Mouse (Mus musculus): ENCODE data around the gene AA986860. TPM values are rescaled to one million over a fixed set of nuclear protein-coding genes. Genes with fewer than 3 reads are reported as not detected.
A peak's percentile ranks its signal among the peaks of the same experiment; 100 is the strongest.

AA986860 gene
- polyA plus RNA-seq, 1 experiment, result 25.6 TPM

GRCm38 (mm10) chr1:130767066-130767465, 35.3 kb downstream of the AA986860 start:
- Histone ChIP-seq H3K4me1 (ENCODE audit: control insufficient read depth, insufficient read depth, low read length) (peaks cover 6% of the 10 kb centered on the region), H3K4me3 (replicated peaks; ENCODE audit: extremely low read depth, low read depth, low read length) (no peak overlapping the region)
- TF ChIP-seq CTCF (IDR thresholded peaks at IDR 0.05; ENCODE audit: insufficient read depth, low read length) (no peak), POLR2A (IDR thresholded peaks at IDR 0.05; ENCODE audit: borderline replicate concordance, extremely low read depth, low read depth, low read length) (no peak)
- WGBS, result 52% methylated on average over 5 of the region's 5 CpGs
- DNase-seq, result no peak

GRCm38 (mm10) chr1:130769925-130770324, 38.1 kb downstream of the AA986860 start:
- no peak for TF ChIP-seq CTCF (IDR thresholded peaks at IDR 0.05; ENCODE audit: insufficient read depth, low read length)
- TF ChIP-seq POLR2A (IDR thresholded peaks at IDR 0.05; ENCODE audit: borderline replicate concordance, extremely low read depth, low read depth, low read length), result no peak
- no peak overlapping the region for H3K4me3 ChIP-seq (replicated peaks; ENCODE audit: extremely low read depth, low read depth, low read length)
- 60% methylated on average over 2 of the region's 2 CpGs for WGBS
- H3K4me1 ChIP-seq (ENCODE audit: control insufficient read depth, insufficient read depth, low read length), result no peaks in the 10 kb centered on the region; the same call in none of the 2 replicates
- DNase-seq, result peak; percentile 34

- no peak overlapping the region for H3K4me3 ChIP-seq (replicated peaks; ENCODE audit: extremely low read depth, low read depth, low read length)
- TF ChIP-seq POLR2A (IDR thresholded peaks at IDR 0.05; ENCODE audit: borderline replicate concordance, extremely low read depth, low read depth, low read length), result no peak
- no peak for TF ChIP-seq CTCF (IDR thresholded peaks at IDR 0.05; ENCODE audit: insufficient read depth, low read length)
- no peaks in the 10 kb centered on the region; the same call in none of the 2 replicates for H3K4me1 ChIP-seq (ENCODE audit: control insufficient read depth, insufficient read depth, low read length)
- 47% methylated on average over 4 of the region's 4 CpGs for WGBS
- peak; percentile 71 for DNase-seq
These were observed 38.7 kb downstream of the AA986860 start for GRCm38 (mm10) chr1:130770487-130770886.

DNA sequence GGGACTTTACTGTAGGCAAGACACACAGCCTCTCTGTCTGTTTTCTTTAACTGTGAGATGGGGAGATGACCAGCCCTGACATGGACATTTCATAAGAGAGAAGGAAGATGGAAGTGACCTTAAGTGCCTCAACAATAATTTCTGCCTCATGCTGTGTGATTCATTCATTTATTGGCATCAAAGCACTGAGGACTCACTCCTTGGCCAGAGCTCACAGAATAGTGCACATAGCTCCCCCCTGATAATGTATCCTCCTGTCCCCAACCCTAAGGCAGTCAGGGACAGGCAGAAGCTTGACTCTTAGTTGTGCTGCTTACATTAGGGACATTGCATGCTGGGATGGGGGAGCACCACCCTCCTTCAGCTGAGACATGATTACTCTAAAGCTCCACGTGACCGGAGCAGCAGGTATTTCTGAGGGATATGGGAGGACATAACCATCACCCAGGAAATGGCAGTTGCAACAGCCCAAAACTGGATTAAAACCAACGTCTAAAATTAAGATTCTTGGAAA, 39.3 kb downstream of the AA986860 start:
- 52% methylated on average over 3 of the region's 3 CpGs for WGBS
- TF ChIP-seq CTCF (IDR thresholded peaks at IDR 0.05; ENCODE audit: insufficient read depth, low read length), result no peak
- no peak for DNase-seq
- Histone ChIP-seq H3K4me1 (ENCODE audit: control insufficient read depth, insufficient read depth, low read length) (peaks cover 3% of the 10 kb centered on the region), H3K4me3 (replicated peaks; ENCODE audit: extremely low read depth, low read depth, low read length) (no peak overlapping the region)

DNA sequence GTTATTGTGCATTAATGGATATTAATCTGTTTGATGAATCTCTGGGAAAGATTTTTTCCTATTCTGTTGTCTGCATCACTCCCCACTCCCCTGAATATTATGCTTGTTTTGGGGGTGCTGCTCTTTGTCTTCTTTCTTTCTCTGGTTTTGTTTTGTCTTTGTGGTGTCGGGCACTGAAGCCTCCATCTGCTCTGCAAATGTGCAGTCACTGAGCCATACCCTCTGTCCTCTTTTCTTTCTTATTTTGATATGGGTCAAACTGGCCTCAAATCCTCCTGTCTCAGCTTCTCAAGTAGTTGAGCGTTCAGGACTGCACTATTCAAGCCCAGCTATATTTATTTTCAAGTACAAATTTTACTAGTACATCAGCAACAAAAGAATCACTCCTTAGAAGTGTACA, 43.5 kb downstream of the AA986860 start:
- TF ChIP-seq POLR2A (IDR thresholded peaks at IDR 0.05; ENCODE audit: borderline replicate concordance, extremely low read depth, low read depth, low read length) (no peak), CTCF (IDR thresholded peaks at IDR 0.05; ENCODE audit: insufficient read depth, low read length) (no peak)
- H3K4me3 ChIP-seq (replicated peaks; ENCODE audit: extremely low read depth, low read depth, low read length), result no peak overlapping the region

DNA sequence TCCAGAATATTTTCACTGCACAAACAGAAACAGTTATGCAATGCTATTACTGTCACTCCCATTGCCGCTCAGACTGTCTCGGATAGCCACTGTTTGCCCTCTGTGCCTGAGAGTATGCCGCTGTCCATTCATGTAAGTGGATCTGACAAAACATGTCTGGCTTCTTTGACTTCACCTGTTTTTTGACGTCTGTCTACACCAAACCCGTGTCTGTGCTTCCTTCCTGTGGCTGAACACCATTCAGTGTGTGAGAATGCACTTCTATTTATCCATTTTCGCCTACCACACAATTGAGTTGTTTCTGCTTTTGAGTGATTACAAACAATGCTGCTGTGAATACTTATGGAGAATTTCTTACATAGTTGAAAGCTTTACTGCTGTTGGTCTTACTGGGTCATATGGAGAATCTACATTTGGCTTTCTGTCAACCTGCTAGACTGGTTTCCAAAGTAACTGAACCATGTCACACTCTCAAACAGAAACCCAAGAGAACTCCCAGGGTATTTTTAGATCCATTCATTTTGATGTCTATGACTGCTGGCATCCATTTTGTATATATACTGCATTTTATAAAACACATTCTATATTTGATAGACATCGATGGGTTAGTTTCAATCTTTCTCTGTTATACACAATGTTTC, 44.0 kb downstream of the AA986860 start:
- peaks cover 3% of the 10 kb centered on the region for H3K4me1 ChIP-seq (ENCODE audit: control insufficient read depth, insufficient read depth, low read length)
- peak overlapping the region; percentile 1 for H3K4me3 ChIP-seq (replicated peaks; ENCODE audit: extremely low read depth, low read depth, low read length)
- DNase-seq, result no peak
- TF ChIP-seq POLR2A (IDR thresholded peaks at IDR 0.05; ENCODE audit: borderline replicate concordance, extremely low read depth, low read depth, low read length), result peak; percentile 10; the same call in 1 of the 2 replicates
- TF ChIP-seq CTCF (IDR thresholded peaks at IDR 0.05; ENCODE audit: insufficient read depth, low read length), result no peak
- 49% methylated on average over 7 of the region's 7 CpGs for WGBS

More for the DNA sequence above, 43.5 kb downstream of the AA986860 start:
- H3K4me1 ChIP-seq (ENCODE audit: control insufficient read depth, insufficient read depth, low read length), result peaks cover 3% of the 10 kb centered on the region
- WGBS, result 73% methylated on average over 2 of the region's 2 CpGs
- no peak for DNase-seq

DNA sequence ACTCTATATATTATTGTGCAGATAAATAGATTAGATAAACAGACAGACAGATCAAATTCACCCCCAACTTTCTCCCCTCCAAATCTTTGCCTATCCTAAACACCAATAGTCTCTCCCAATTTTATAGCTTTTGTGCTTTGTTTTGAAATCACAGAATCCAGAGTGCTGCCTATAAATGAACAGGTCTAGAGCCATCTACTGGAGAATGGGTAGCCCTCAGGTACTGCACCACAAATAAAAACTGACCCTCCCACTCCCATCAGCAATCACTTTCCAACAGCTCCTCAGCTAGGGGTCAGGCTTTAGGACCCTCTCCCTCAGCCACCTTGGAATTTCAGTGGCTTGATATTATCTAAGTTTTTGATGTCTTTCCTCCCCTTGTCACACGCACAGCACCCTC, 44.9 kb downstream of the AA986860 start:
- Histone ChIP-seq H3K4me3 (replicated peaks; ENCODE audit: extremely low read depth, low read depth, low read length) (no peak overlapping the region), H3K4me1 (ENCODE audit: control insufficient read depth, insufficient read depth, low read length) (peaks cover 3% of the 10 kb centered on the region)
- DNase-seq, result no peak
- TF ChIP-seq POLR2A (IDR thresholded peaks at IDR 0.05; ENCODE audit: borderline replicate concordance, extremely low read depth, low read depth, low read length), result no peak
- no peak for TF ChIP-seq CTCF (IDR thresholded peaks at IDR 0.05; ENCODE audit: insufficient read depth, low read length)
- WGBS, result 55% methylated on average over 1 of the region's 1 CpGs

GRCm38 (mm10) chr1:130779867-130780266, 48.1 kb downstream of the AA986860 start:
- TF ChIP-seq CTCF (IDR thresholded peaks at IDR 0.05; ENCODE audit: insufficient read depth, low read length) (no peak), POLR2A (IDR thresholded peaks at IDR 0.05; ENCODE audit: borderline replicate concordance, extremely low read depth, low read depth, low read length) (no peak)
- Histone ChIP-seq H3K4me1 (ENCODE audit: control insufficient read depth, insufficient read depth, low read length) (peaks cover 3% of the 10 kb centered on the region), H3K4me3 (replicated peaks; ENCODE audit: extremely low read depth, low read depth, low read length) (no peak overlapping the region)
- WGBS, result 77% methylated on average over 3 of the region's 3 CpGs
- no peak for DNase-seq

DNA sequence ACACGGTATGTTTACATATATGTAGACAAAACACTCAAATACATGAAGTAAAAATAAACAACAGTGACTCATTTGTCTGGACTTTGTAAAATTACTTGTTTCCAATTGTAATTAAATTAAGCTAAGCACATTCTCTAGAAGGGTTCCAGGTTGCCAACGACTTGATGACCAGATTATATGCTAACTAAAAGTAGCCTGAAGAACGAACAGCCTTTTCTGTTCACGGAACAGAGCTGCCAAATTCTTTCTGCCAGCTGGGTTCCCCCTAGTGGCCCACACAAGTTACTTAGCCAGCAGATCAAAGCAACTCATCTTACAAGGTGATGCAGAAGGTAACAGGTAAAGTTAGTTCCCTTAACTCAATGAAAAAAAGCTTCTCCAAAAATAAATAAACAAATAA, 52.3 kb downstream of the AA986860 start:
- DNase-seq, result no peak
- 4% methylated on average over 4 of the region's 4 CpGs for WGBS
- Histone ChIP-seq H3K4me3 (replicated peaks; ENCODE audit: extremely low read depth, low read depth, low read length) (no peak overlapping the region), H3K4me1 (ENCODE audit: control insufficient read depth, insufficient read depth, low read length) (no peaks in the 10 kb centered on the region)
- TF ChIP-seq POLR2A (IDR thresholded peaks at IDR 0.05; ENCODE audit: borderline replicate concordance, extremely low read depth, low read depth, low read length), result no peak
- TF ChIP-seq CTCF (IDR thresholded peaks at IDR 0.05; ENCODE audit: insufficient read depth, low read length), result peak; percentile 46

GRCm38 (mm10) chr1:130787001-130787400, 55.2 kb downstream of the AA986860 start:
- no peak overlapping the region for H3K4me3 ChIP-seq (replicated peaks; ENCODE audit: extremely low read depth, low read depth, low read length)
- no peaks in the 10 kb centered on the region for H3K4me1 ChIP-seq (ENCODE audit: control insufficient read depth, insufficient read depth, low read length)
- WGBS, result 51% methylated on average over 4 of the region's 4 CpGs
- no peak for DNase-seq
- TF ChIP-seq POLR2A (IDR thresholded peaks at IDR 0.05; ENCODE audit: borderline replicate concordance, extremely low read depth, low read depth, low read length), result no peak
- TF ChIP-seq CTCF (IDR thresholded peaks at IDR 0.05; ENCODE audit: insufficient read depth, low read length), result peak; percentile 40; the same call in 1 of the 2 replicates
